Mouse (Mus musculus): ENCODE data around the gene Gm20388.

Gene Gm20388

DNA sequence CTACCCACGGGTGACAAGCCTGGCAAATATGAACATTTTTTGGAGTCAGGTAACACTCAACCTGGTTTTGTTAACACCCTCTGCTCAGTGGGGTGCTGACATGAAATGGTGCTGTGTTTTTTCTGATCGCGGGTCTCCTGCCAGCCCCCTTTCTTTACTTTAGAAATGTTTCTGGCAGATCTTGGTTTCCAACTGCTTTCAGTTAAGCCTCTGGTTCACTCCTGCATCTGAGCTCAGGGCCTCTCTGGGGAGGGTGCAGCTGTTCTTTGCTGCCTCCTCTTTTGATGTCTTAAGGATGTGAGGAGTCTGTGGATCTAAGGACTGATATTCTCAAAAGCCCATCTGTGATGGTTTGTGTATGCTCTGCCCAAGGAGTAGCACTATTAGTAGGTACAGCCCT, 4165.8 kb downstream of the Gm20388 start:
- no peak for DNase-seq (ENCODE audit: low read depth, low spot score)

DNA sequence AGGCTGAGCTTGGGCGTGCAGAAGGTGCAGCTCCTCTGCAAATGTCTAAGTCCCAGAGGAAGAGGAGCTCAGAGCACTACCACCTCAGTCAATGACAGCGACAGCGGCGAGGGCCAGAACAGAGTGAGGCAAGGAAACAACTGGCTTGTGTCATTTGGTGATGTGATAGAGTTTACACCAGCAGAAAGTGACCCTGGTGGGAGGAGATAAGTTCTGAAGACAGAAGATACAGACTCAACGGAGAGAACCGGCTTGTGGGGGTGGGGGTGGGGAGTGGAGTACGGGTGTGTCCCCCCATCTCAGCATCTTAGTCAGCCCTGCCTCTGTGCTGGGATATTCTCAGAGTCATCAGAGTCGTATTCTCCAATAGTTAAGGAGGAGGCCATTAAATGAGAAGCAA, 4166.7 kb downstream of the Gm20388 start:
- no peak for DNase-seq (ENCODE audit: low read depth, low spot score)

- no peak for DNase-seq (ENCODE audit: low read depth, low spot score)
These were observed 4167.4 kb downstream of the Gm20388 start for GRCm38 (mm10) chr8:124077998-124078397.

GRCm38 (mm10) chr8:124078969-124079368, 4168.3 kb downstream of the Gm20388 start:
- DNase-seq (ENCODE audit: low read depth, low spot score): no peak

- DNase-seq (ENCODE audit: low read depth, low spot score): no peak
These were observed 4170.1 kb downstream of the Gm20388 start for GRCm38 (mm10) chr8:124080467-124081326.

DNA sequence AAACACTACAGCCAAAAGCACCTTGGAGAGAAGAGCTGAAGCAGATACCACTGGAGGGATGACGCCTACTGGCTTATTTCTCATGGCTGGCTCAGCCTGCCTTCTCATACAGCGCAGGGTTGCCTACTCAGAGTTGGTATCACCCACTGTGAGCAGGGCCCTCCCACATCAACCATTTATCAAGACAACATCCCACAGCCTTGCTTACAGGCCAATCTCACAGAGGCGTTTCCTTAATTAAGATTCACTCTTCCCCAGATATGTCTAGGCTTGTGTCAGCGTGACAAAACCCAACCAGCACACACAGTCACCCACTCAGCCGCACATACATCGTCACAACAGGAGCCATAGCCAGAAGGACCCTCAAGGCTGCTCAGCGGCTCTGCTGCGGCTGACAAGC, 4172.0 kb downstream of the Gm20388 start:
- no peak for DNase-seq (ENCODE audit: low read depth, low spot score)

- DNase-seq (ENCODE audit: low read depth, low spot score): no peak
These were observed 4173.0 kb downstream of the Gm20388 start for GRCm38 (mm10) chr8:124083611-124084010.

- DNase-seq (ENCODE audit: low read depth, low spot score): peak; percentile 38
These were observed 4175.0 kb downstream of the Gm20388 start for GRCm38 (mm10) chr8:124085668-124086067.

DNA sequence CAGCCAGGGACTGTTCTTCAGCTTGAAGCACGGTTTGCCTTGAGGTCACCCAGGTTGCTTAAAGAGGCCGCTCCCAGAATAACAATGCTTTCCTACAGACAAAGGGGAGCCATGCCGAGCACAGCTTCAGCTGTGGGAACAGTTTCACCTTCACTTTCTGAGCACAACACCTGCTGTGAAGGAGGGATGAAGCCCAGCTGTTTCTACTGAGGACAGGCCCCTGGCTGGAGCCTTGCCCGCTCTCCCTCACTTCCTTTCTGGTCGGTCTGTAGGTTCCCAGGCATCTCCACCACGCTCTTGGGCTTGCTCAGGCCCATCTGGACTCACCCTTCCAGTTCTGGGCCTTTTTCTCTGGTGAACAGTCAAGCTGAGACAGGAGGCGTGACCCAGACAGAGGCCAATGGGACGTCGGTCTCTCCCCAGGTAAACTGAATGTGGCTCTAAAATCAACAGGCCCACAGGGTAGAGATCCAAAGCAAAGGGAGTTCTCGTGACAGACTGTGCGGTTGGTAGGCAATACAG, 4177.5 kb downstream of the Gm20388 start:
- DNase-seq (ENCODE audit: low read depth, low spot score): no peak

DNA sequence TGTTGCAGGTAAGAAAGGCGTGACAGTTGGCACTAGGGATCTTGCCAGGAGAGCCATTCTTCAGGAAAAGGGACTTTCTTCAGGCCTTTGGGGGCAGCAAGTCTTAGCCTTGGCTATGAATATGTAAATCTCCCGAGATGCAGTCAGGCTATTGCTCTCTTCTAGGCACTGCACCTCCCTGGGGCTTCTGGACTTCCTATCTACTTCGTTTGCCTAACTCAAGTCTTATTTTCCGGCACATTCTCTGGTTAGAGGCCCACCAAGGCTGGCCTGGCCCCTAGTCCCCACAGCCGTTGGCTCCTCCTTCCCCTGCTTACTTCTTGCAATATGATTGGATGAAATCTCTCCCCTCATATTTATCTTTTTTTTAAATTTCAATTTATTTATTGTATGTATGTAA, 4178.4 kb downstream of the Gm20388 start:
- DNase-seq (ENCODE audit: low read depth, low spot score): no peak

GRCm38 (mm10) chr8:124090473-124090872, 4179.8 kb downstream of the Gm20388 start:
- DNase-seq (ENCODE audit: low read depth, low spot score): no peak

- no peak for DNase-seq (ENCODE audit: low read depth, low spot score)
These were observed 4188.4 kb downstream of the Gm20388 start for GRCm38 (mm10) chr8:124098953-124099622.

DNA sequence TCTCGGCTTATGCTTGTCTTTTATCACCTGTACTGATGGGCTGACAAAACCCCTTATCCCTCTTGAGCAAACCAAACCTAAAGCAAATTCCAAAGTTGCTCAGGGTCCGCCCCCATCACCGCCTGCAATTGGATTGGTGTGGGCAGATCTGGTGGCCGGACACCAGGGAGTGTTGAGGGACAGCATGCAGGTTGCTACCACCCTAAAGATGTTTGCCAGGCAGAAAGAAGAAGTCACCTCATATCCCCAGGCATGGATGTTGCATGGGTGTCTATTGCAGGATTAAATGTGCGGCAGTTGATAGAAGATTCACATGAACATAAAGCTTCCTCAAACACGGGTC, 4189.0 kb downstream of the Gm20388 start:
- no peak for DNase-seq (ENCODE audit: low read depth, low spot score)

DNA sequence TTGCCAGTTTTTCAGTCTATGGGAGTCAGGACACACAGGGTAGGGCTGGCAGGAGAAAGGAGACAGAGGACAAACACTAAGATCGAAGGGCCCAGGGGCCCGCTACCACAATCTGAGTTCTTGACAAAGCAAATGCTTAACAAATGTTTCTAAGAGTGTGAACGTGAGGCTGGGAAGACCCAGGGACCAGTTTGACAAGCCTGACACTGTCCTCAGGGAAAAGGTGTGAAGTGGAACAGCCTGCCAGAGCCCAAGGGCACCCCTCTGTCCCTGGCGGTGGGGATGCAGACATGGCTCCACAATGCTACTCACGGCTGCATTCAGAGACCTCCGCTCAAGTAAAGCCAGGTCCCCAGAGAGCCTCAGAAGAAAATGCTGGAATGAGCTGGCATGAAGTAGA, 4195.2 kb downstream of the Gm20388 start:
- DNase-seq (ENCODE audit: low read depth, low spot score): no peak

DNA sequence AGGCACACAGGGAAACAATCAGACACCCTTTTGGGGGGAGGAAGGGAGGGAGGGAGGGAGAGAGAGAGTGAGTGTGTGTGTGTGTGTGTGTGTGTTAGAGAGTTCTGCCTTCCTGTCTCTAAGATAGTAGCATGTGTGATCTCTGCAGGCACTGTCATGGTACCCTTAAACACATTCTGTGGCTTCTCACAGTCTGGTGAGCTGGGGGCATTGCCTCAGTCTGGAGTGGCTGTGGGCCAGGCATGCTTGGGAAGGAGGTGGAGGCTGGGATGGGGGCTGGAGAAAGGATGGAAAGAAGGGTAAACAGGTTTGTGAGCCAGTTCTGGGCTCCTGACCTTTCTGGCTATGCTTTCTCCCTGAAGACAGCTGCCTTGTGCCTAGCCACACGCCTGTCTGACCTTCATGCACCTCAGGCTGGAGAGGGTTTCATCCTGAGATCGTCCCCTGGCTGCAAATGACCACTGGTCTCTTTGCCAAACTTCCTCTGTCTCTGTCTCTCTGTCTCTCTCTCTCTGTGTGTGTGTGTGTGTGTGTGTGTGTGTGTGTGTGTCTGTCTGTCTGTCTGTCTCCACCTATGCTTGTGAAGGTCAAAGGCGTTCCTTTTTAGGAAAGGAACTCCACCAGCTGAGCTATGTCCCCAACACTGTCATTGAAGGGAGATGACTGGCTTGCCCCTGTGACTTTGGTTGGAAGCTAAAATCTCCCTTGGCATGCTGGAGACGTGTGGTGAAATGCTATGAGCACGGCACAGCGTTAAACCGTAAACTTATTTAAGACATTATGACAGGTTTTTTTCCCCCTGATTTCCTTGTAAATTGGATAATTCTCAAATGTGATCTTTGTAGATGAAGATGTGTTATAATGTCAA, 4195.9 kb downstream of the Gm20388 start:
- DNase-seq (ENCODE audit: low read depth, low spot score): no peak

DNA sequence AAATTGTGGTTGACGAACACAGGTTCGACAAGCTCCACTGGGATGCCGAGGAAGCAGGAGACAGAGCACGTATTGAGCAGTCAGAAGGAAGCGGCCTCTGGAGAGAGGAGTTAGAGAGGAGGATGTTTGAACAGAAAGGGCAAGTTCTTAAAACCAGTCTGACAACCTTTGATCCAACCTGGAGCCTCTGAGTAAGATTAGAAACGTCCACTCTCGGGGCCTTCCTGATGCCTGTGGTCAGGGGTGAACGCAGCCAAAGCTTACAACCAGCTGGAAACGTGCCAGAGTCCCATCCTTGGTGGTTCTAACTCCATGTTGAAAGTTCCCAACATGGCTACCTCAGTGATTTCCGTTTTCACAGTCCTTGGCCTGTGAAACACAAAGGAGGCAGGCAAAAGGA, 4202.5 kb downstream of the Gm20388 start:
- DNase-seq (ENCODE audit: low read depth, low spot score): no peak

DNA sequence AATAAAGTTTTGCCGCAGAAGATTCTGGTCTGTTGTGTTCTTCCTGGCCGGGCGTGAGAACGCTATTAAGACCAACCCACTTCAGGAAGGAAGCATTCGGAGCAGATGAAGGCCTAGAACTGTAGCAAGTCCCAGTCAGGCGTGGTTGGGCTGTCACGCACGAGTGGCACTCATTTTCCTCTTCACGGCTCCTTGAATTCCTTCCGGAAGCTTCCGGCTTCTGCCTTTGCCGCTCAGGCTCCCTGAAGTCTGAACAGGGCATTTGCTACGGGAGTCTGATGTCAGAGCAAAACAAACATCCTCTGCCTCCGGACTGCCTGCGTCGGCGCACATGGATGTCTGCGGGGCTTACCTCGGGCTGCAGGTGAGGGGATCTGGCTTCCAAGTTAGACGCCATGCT, 4214.6 kb downstream of the Gm20388 start:
- DNase-seq (ENCODE audit: low read depth, low spot score): no peak

DNA sequence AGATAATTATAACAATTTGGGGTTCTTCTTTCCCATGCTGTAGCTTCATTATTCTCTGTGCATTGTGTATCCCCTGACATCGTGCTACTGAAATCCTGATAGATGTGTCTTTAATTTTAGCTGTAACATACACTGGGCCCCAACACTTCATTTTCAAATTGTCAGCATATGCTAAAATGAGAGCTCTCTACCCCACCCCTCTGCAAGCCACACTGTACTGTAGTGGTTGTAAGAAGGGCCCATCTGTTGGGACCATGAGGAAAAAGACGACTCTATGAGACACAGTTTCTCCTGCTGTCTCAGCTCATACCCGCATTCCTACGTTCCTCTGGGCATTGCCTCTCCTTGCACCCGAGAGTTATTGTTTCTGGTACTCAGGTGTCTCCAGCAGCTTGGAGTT, 4226.6 kb downstream of the Gm20388 start:
- DNase-seq (ENCODE audit: low read depth, low spot score): no peak

DNA sequence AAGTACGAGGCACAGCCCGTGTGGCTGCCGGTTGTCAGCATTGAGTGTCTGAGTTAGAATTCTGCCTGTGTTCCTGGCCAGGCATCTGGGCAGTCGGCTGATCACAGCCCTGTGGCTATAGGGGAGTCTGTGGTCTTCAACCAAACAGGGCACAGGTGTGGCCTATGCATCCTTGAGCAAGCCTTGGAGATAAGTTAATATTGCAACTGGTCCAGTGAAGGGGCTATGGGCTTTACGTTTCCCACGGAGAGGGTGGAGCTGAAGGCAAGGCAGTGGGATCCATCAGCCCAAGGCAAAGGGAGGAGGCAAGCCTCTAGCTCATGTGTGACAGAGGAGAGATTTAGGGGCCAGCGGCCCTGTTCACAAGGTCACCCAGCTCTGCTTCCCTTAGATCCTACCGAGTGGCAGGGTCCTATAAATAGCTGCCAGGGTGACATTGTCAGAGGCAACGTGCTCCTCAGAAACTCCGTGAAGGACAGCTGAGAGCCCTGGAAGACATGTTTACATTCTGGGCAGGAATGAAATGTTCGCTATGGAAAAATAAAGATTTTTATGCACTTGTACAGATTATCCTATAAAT, 4229.7 kb downstream of the Gm20388 start:
- DNase-seq (ENCODE audit: low read depth, low spot score): no peak

- DNase-seq (ENCODE audit: low read depth, low spot score): no peak
These were observed 4230.3 kb downstream of the Gm20388 start for GRCm38 (mm10) chr8:124140868-124141431.

DNA sequence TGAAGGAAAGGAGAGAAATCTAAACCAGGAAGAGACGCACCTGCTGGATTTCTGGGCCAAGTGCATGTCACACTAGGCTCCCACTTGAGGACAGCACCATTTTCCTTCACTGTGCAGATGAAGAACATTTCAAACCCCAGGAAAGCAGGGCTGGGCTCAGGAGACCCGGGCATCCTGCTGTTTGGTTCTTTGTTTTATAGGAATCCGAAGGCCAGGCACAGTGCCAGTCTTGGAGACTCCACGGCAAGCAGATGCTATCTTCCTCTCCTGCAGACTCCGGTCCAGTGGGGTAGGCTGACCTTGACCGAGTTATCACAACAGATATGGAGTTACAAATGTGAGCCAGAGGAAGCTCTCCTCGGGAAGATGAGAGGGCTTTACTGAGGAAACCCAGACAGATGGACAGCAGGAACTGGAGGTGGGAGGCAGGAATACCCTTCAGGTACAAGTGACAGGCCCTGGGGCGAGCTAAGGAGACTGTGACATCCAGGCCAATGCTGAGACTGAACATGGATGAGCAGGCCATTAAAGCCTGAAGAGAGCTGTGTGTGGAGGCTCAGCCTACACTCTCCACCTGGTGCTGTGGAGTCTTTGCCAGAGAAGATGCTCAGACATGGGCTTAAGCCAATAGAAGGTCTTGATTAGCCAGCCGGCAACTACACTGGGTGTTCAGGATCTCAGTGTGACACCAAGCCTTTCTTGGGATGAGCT, 4231.2 kb downstream of the Gm20388 start:
- DNase-seq (ENCODE audit: low read depth, low spot score): no peak

All from CD4-positive helper T cell, adult 2 months (primary cell).